Mouse (Mus musculus) hindbrain, postnatal 0 days (tissue): ENCODE results near the gene Tenm3. TPM values are rescaled to one million over a fixed set of nuclear protein-coding genes. Genes with fewer than 3 reads are reported as not detected.

Source experiments
- ATAC-seq: fragments of 200-750 bp; cut with Nextera tagmentation; 2 replicates; pipeline ENCODE4 v1.8.0; 2017; ENCODE audit warnings: mild to moderate bottlenecking, moderate TSS enrichment, moderate library complexity
- DNase-seq: peaks from one replicate; pipeline ENCODE4 v3.0.0-alpha.2; 2015; ENCODE audit warnings: low spot score
- H3K27ac ChIP-seq: fragments of 300-500 bp; sonication (generic); 2 replicates; pipeline ENCODE4 v1.5.1; 2014; ENCODE audit warnings: mild to moderate bottlenecking
- H3K27me3 ChIP-seq: fragments of 300-500 bp; sonication (generic); 2 replicates; pipeline ENCODE4 v1.6.1; 2014; ENCODE audit warnings: low read length, mixed read lengths; ENCODE audit not compliant: insufficient read depth
- H3K36me3 ChIP-seq: fragments of 300-500 bp; sonication (generic); 2 replicates; pipeline ENCODE4 v1.6.1; 2014; ENCODE audit warnings: low read length, mixed read lengths; ENCODE audit not compliant: insufficient read depth
- H3K4me1 ChIP-seq: fragments of 300-500 bp; sonication (generic); 2 replicates; pipeline ENCODE4 v1.6.1; 2014; ENCODE audit warnings: antibody characterized with exemption, low read length, mixed read lengths; ENCODE audit not compliant: insufficient read depth
- H3K4me2 ChIP-seq: fragments of 300-500 bp; sonication (generic); 2 replicates; pipeline ENCODE4 v1.6.1; 2014; ENCODE audit warnings: low read depth, mild to moderate bottlenecking, low read length, moderate library complexity, mixed read lengths
- H3K4me3 ChIP-seq: fragments of 300-500 bp; sonication (generic); 2 replicates; pipeline ENCODE4 v1.5.1; 2014; ENCODE audit warnings: low read length
- H3K9ac ChIP-seq: fragments of 300-500 bp; sonication (generic); replicated peaks from 2 replicates; pipeline ENCODE4 v1.6.1; 2014; ENCODE audit warnings: mild to moderate bottlenecking, low read length, moderate library complexity, mixed read lengths
- H3K9me3 ChIP-seq: fragments of 300-500 bp; sonication (generic); 2 replicates; pipeline ENCODE4 v1.6.1; 2016; ENCODE audit warnings: low read length, mixed read lengths
- CTCF ChIP-seq: IDR thresholded peaks from 2 replicates; pipeline ENCODE4 v1.5.1; 2016; ENCODE audit warnings: antibody characterized with exemption, control low read depth, low read depth
- WGBS: fragments of 180-500 bp; shearing (Covaris S2); extraction: QIAGEN DNeasy Blood & Tissue Kit; methylation state at CpG from one replicate; pipeline ENCODE4 v1.1.7; 2014; 5-methylcytosine and 5-hydroxymethylcytosine counted together
- polyA plus RNA-seq: library from polyadenylated mRNA; unstranded; fragments of >200 nt; fragmentation: Nextera tagmentation; extraction: Ambion mirVana; gene quantifications from 2 replicates; pipeline ENCODE4 v1.2.1, GENCODE M21; 2015
- total RNA-seq: library from RNA; depleted of rRNA; stranded (reverse); fragments of >200 nt; gene quantifications from 2 replicates; pipeline ENCODE4 v1.2.3, GENCODE M21; 2014

Tenm3 gene
- total and polyA plus RNA-seq, 2 experiments from 2014 or later: 21.3 to 151 TPM

DNA sequence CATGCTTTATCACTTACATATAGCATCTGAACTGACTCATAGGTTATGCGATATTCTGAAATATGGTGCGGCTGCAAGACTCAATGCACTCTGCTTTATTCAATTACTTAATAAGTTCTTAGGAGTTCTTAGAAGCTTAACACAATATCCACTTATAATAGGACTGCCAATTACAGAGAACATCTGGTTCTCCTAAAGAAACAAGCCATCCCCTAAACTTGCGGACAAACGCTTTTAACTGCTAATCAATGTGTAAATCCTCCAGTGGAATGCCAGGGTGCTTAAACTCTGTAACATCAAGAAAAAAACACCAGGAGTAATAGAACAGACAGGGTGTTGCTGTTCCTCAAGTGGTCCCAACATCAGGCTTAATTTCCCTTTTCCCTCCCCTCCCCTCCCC is 68.9 kb downstream of the Tenm3 start:
- Histone ChIP-seq H3K4me1 (peaks cover 3% of the 10 kb centered on the region; the same call in 1 of the 2 replicates), H3K27ac (no peak overlapping the region), H3K9ac (no peak overlapping the region), H3K9me3 (no peaks in the 10 kb centered on the region), H3K4me2 (no peak overlapping the region), H3K36me3 (no peaks in the 10 kb centered on the region), H3K4me3 (no peak overlapping the region), H3K27me3 (no peaks in the 10 kb centered on the region)
- WGBS: 59% methylated on average over 4 of the region's 4 CpGs
- ATAC-seq (no peak), DNase-seq (no peak)
- TF ChIP-seq CTCF: no peak

DNA sequence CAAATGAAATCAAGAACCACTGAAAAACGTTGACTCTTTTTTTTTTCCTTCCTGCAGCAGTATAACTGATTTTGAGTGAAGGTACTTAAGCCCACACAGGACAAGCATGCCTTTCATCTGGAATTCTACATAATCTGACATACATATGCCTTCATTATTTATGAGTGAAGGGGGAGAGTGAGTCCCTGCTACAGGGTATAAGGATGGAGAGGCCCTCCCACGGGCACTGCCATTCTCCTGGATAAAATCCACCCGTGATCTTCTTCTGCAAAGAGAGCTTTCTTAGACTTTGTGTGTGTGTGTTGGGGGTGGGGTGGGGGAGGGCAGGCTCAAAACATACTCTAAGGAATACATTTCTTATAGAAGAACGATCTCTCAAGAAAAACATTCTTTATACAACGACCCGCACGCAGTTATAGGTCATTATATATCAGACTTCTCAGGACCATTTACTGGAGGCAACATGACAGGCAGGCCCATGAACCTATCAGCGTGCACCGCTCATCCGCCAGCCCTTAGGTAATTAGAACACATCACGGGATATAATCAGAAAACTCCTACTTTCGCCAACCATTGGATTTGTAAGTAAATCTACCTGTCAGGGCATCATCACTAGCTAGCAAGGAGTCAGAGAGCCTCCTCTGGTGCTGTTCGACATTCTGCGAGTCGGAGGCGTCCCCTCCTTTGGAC is 77.1 kb downstream of the Tenm3 start:
- Histone ChIP-seq H3K27me3 (no peaks in the 10 kb centered on the region), H3K9me3 (no peaks in the 10 kb centered on the region), H3K36me3 (no peaks in the 10 kb centered on the region), H3K4me2 (no peak overlapping the region), H3K9ac (no peak overlapping the region), H3K27ac (no peak overlapping the region), H3K4me3 (no peak overlapping the region), H3K4me1 (no peaks in the 10 kb centered on the region)
- TF ChIP-seq CTCF: no peak
- 79% methylated on average over 16 of the region's 16 CpGs for WGBS
- no peak for ATAC-seq
- DNase-seq: no peak

DNA sequence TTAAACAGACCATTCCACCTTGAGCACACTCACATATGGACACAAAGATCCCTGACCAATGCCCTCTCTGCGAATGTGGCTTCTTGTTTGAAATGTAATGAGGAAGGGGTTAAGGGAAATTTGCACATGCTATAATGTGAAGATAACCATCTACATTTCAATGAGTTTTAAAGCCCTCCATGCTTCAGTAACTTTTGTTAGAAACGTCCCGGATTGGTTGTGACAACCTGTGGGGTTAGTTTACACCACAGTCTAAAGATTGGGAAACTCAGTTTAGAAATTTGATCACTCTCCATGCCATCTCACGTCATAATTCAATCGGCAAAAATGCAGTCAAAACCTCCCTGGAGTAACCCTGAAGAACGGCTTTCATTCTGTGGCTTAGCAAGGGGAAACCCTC is 78.5 kb downstream of the Tenm3 start:
- DNase-seq (no peak), ATAC-seq (no peak)
- TF ChIP-seq CTCF: no peak
- no peak overlapping the region for H3K9ac ChIP-seq
- H3K36me3 ChIP-seq: no peaks in the 10 kb centered on the region
- no peak overlapping the region for H3K4me2 ChIP-seq
- 66% methylated on average over 6 of the region's 6 CpGs for WGBS
- no peaks in the 10 kb centered on the region for H3K27me3 ChIP-seq
- H3K9me3 ChIP-seq: no peaks in the 10 kb centered on the region
- no peaks in the 10 kb centered on the region for H3K4me1 ChIP-seq
- H3K27ac ChIP-seq: no peak overlapping the region
- no peak overlapping the region for H3K4me3 ChIP-seq

DNA sequence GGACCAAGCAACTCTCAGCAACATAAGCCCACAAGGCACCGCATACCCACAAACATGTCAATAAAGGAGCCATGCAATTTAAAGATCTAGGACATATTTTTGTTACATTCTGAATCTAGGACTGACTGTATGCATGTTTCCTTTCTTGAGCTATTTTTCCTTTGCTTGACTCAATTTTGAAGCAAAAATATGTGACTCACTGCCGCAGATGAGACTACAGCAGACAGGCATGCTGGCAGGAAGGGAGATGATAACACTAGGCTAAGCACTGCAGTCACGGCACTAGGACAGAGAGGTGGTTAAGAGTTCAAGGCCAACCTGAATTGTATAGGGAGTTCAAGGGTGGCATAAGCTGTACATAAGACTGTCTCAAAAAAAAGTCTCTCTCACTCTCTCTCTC is 79.7 kb downstream of the Tenm3 start:
- TF ChIP-seq CTCF: no peak
- H3K9ac ChIP-seq: no peak overlapping the region
- no peak overlapping the region for H3K27ac ChIP-seq
- 80% methylated on average over 3 of the region's 3 CpGs for WGBS
- H3K4me3 ChIP-seq: no peak overlapping the region
- no peaks in the 10 kb centered on the region for H3K36me3 ChIP-seq
- no peak for ATAC-seq
- H3K4me2 ChIP-seq: no peak overlapping the region
- no peaks in the 10 kb centered on the region for H3K9me3 ChIP-seq
- H3K4me1 ChIP-seq: no peaks in the 10 kb centered on the region
- no peaks in the 10 kb centered on the region for H3K27me3 ChIP-seq
- DNase-seq: no peak

DNA sequence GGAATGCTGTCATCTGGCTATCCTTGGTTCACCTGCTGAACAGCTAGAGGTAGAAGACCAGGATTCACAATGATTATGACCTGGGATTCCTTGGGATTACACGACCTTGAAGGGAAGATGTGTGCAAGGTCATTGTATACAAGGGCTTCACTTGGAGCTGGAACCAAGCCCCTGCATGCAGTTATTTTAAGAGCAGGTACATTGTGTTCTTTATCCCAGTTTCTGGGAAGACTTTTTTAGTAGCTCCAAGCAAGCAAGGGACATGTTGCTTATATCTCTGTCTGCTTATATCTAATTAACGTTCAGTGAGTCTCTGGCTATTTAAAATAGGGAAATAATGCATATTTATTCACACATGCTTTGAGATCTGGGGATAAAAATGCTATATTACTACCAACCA is 86.9 kb downstream of the Tenm3 start:
- Histone ChIP-seq H3K27me3 (no peaks in the 10 kb centered on the region), H3K9me3 (no peaks in the 10 kb centered on the region), H3K4me3 (no peak overlapping the region), H3K27ac (no peak overlapping the region), H3K9ac (no peak overlapping the region), H3K4me1 (no peaks in the 10 kb centered on the region), H3K4me2 (no peak overlapping the region), H3K36me3 (no peaks in the 10 kb centered on the region)
- no peak for TF ChIP-seq CTCF
- DNase-seq (no peak), ATAC-seq (no peak)
- WGBS: 90% methylated on average over 2 of the region's 2 CpGs

DNA sequence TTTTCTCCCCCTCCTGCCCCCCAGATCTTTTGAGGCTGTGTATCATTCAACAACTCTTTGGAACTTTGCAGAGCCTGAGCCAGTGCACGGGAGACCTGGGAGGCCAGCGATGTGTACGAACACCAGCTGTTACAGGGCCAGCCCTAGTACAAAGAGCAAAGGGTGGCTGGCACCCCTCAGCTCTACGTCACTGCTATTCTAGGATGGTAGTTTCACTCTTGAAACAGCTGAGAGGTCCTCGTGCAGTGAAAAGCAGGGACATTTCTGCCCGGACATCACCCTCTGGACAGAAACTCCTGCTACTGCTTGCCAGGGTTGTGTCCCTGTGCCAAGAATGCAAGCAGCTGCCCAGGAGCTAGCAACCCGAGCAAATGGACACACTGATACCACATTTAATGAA is 88.3 kb downstream of the Tenm3 start:
- DNase-seq: peak; percentile 29
- H3K27me3 ChIP-seq: no peaks in the 10 kb centered on the region
- no peak overlapping the region for H3K9ac ChIP-seq
- 36% methylated on average over 7 of the region's 7 CpGs for WGBS
- H3K36me3 ChIP-seq: no peaks in the 10 kb centered on the region
- H3K4me1 ChIP-seq: no peaks in the 10 kb centered on the region
- H3K27ac ChIP-seq: no peak overlapping the region
- TF ChIP-seq CTCF: no peak
- ATAC-seq: peak; percentile 58; the same call in 1 of the 2 replicates
- no peak overlapping the region for H3K4me3 ChIP-seq
- H3K4me2 ChIP-seq: peak overlapping the region; percentile 11; the same call in 1 of the 2 replicates
- no peaks in the 10 kb centered on the region for H3K9me3 ChIP-seq

DNA sequence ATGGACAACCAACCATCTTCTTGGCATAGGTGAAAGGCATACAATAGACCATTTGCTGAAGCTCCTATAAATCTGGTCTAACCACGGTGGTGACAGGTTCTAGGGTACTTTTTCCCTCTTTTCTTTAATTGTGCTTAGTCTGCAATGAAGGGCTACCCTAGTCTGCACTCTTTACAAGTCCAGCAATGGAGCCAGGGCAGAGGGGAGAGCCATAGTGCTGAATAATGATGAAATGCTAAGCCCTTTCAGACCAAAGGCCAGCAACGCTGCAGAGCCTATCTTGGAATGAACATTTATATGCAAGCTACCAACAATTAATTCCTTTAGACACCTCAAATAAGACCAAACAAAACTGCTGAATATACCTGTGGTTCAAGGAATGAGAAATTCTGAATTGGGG is 88.8 kb downstream of the Tenm3 start:
- H3K9me3 ChIP-seq: no peaks in the 10 kb centered on the region
- H3K27me3 ChIP-seq: no peaks in the 10 kb centered on the region
- DNase-seq (no peak), ATAC-seq (no peak)
- H3K27ac ChIP-seq: no peak overlapping the region
- no peak overlapping the region for H3K4me3 ChIP-seq
- 67% methylated on average over 2 of the region's 2 CpGs for WGBS
- no peaks in the 10 kb centered on the region for H3K36me3 ChIP-seq
- H3K4me1 ChIP-seq: no peaks in the 10 kb centered on the region
- H3K4me2 ChIP-seq: no peak overlapping the region
- no peak overlapping the region for H3K9ac ChIP-seq
- no peak for TF ChIP-seq CTCF
